Mouse (Mus musculus) thymus, postnatal 0 days (tissue): Measurements from ENCODE around the gene Plekhd1. TPM values are rescaled to one million over a fixed set of nuclear protein-coding genes. Genes with fewer than 3 reads are reported as not detected.
A peak's percentile ranks its signal among the peaks of the same experiment; 100 is the strongest.

Experiments
- DNase-seq: peaks from one replicate; pipeline ENCODE4 v3.0.0-alpha.2; 2015; ENCODE audit warnings: low spot score
- polyA plus RNA-seq: library from polyadenylated mRNA; unstranded; fragments of >200 nt; fragmentation: Nextera tagmentation; extraction: Ambion mirVana; gene quantifications from 2 replicates; pipeline ENCODE4 v1.2.1, GENCODE M21; 2015

Gene Plekhd1
- polyA plus RNA-seq, 1 experiment from 2014 or later, result 0.16 TPM

GRCm38 (mm10) chr12:80698526-80699143 is 6.2 kb downstream of the Plekhd1 start:
- DNase-seq, result no peak

DNA sequence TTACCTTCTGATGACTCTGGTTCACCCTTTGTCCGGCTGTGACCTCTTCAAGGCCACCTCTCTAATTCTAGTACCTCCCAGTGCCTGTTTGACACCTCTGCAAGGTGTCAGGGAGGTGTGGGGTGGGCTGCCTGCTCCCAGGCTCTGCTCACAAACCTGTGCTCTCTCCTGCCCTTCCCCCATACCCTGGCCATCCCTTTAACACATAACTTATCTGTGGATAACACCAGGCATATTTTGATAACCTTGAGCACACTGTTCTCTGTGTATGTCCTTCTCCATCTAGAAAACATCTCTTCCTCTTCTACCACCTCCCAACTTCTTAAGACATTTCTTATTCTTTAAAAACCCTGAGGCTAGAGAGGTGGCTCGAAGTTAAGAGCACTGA is 6.7 kb downstream of the Plekhd1 start:
- DNase-seq, result no peak

GRCm38 (mm10) chr12:80701332-80701731 is 8.9 kb downstream of the Plekhd1 start:
- no peak for DNase-seq

GRCm38 (mm10) chr12:80706208-80706914 is 14.0 kb downstream of the Plekhd1 start:
- no peak for DNase-seq

DNA sequence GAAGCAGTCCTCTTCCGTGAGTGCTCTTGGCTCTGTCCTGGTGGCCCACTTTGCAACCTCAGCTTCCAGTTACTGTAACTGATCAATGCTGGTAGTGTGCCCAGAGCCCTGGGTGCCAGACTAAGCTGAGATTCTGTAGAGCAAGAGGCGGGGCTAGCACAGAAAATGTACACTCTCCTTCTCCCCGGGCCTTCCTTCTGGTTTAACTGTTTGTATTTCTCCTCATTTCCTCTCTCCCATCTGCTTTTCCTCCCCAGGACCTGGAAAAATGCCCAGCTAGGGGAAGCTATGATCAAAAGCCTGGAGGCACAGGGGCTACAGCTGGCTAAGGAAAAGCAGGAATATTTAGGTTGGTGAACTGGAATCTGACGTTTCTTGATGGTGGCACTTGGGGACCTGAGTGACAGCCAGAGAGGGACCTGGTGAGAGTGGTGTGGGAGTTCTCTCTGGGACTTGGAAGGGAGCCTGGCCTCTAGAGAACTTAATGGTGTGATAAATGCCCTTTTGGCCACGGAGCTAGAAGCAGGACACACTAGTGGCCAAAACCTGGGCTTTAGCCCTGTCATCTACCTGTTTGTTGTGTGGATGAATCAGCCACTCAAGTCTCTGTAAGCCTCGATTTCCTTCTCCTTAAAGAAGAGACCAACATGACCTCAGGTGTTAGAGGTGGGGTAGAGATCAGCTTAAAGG is 14.7 kb downstream of the Plekhd1 start:
- DNase-seq, result no peak

DNA sequence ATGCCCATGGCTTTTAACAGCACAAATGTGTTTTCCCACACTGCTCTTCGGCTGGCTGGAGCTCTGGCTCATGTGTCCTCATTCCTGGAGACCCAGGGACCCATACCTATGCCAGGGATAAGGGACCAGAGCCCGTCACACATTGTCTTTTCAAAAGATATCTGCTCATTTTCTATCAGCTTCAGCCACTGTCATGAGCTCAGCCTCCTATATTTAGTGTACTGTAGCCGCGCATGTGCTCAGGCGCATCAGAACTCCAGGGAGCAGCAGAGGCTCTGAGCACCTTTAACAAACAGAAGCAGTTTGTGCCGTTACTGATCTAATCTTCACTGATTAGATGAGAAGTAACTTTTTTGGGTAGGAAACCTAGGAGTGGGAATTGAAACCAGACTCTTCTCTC is 23.5 kb downstream of the Plekhd1 start:
- no peak for DNase-seq

GRCm38 (mm10) chr12:80719141-80719540 is 26.8 kb downstream of the Plekhd1 start:
- DNase-seq, result no peak

- DNase-seq, result no peak
Observed at GRCm38 (mm10) chr12:80720507-80720906, 28.1 kb downstream of the Plekhd1 start.

GRCm38 (mm10) chr12:80721458-80721857 is 29.1 kb downstream of the Plekhd1 start:
- DNase-seq, result no peak

DNA sequence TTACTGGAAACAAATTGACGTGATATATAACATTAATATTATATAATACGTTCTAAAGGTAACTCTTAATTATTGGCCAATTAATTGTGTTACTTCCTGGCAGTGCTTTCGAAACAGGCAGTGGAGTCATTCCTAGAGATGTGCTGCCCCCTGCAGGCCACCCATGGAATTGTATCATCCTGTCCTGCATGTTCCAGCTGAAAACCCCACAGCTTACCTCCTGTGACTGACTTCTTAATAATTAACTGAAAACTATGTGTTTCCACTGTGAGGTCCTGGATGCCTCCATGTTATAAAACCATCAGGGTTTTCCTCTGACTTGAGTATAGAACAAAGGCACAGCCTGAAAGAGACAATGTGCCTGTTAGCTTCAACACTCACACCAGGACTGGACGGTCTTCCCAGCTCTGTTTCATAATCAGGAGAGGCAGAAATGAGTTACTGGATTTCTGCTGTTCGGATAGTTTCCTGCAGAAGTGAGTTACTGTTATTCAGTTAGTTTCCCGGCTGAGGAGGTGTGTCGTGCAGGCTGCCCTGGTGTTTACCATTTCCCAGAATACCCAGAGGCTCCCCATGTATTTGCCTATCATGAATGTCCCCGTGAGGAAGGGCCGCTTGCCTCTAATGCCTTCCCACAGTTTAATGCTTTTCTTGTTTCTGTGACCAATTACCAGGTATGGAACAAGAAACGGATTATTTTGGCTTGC is 32.6 kb downstream of the Plekhd1 start:
- peak; percentile 64 for DNase-seq

- peak; percentile 8 for DNase-seq
Observed at GRCm38 (mm10) chr12:80728207-80728606, 35.8 kb downstream of the Plekhd1 start.

DNA sequence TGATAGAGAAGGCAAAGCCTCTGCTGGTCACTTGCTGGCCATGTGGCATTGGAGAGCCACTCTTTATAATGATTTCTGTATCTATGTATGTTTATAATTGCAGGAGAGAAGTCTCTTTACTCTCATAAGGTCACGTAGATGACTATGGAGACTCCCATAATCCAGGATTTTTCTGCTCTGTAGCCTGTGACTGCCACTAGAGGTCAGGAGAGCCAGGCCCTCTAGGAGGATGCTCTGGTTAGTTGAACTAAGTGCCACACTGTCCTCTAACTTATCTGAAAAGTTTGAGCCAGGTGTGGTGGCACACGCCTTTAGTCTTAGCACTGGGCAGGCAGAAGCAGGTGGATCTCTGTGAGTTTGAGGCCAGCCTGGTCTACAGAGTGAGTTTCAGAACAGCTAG is 36.4 kb downstream of the Plekhd1 start:
- no peak for DNase-seq

DNA sequence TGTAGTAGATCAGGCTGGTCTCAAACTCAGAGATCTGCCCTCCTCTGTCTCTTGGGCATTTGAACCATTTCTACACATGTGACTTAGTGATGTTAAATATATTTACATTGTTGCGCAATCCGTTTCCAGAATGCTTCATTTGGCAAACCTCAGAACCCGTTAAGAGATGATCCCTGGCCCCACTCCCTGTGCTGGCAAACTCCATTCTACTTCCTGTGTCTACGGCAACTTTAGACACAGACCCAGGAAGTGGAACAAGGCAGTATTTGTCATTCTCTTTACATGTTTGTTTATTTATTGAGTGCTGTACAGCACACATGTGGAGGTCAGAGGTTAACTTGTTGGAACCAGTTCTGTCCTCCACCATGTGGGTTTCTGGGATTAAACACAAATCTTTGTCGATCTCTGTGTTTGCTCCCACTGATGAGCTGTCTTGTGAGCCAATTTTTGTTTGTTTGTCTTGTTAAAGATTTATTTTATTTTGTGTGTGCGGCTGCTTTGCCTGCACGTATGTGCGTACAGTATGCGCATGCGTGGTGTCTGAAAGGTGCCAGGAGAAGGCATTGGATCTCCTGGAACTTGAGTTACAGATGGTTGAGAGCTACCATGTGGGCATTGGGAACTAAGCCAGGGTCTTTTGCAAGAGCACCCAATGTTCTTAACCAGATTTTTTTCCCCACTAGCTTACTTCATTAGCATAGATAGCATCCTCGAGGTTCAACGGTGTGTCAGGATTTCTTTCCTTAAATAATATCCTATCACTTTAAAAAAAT is 37.6 kb downstream of the Plekhd1 start:
- DNase-seq, result no peak

DNA sequence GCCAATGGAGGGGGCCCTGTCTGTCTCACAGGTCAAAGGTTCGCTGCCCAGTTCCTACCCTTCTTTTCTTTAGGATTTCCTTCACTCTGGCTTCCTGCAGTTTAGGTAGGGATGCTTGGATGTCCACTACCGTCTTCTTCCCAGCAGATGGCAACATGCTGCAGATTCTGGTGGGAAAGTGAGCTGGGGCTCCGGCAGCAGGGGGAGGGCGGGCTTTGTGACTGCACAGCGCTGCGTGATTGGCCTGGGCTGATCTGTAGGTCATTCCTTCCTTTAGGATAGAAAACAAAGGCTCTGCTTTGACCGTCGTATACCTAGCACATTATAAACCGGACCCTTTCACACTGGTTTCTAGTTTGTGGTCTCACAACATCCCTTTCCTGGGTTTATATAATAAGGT is 38.2 kb downstream of the Plekhd1 start:
- no peak for DNase-seq

GRCm38 (mm10) chr12:80734526-80735470 is 42.4 kb downstream of the Plekhd1 start:
- no peak for DNase-seq

- peak; percentile 49 for DNase-seq
Observed at GRCm38 (mm10) chr12:80736464-80737282, 44.3 kb downstream of the Plekhd1 start.

- DNase-seq, result no peak
Observed at GRCm38 (mm10) chr12:80737283-80737600, 44.9 kb downstream of the Plekhd1 start.

DNA sequence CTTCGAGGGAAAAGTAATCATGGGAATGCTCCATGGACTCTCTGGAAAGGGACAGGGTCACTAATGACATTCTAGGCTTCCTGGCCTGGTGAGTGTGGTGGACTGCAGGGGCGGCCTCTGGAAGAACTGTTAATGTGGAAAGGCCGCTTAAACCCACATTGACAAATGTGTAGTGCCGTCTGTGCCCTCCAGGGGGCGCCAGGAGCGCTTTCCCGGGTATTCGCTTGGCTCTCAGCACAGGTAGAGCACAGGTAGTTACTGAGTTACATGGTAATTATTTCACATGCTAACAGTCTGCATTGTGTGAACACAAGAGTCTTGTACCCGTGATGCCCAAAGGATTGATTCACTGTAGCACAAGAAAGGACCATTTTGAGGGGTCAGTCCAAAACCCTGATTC is 47.1 kb downstream of the Plekhd1 start:
- peak; percentile 39 for DNase-seq

GRCm38 (mm10) chr12:80744614-80745013 is 52.2 kb downstream of the Plekhd1 start:
- no peak for DNase-seq
